Mouse (Mus musculus) G1E (cell line): ENCODE data around the gene Sars2. TPM values are rescaled to one million over a fixed set of nuclear protein-coding genes. Genes with fewer than 3 reads are reported as not detected.
"Not testable (repeated sequence)": the region's sequence is repeated elsewhere in the genome, so short reads cannot be mapped to it uniquely, and the experiment has no call there.

ENCODE experiments used
- ATAC-seq: 2 replicates; pipeline ENCODE4 v1.8.0; 2016; ENCODE audit warnings: mild to moderate bottlenecking; ENCODE audit not compliant: insufficient number of reproducible peaks, poor library complexity, low FRiP score, severe bottlenecking; ENCODE audit errors: extremely low read depth
- DNase-seq: peaks from one replicate; pipeline ENCODE4 v3.0.0; 2012; ENCODE audit warnings: low spot score
- H3K27me3 ChIP-seq: 2 replicates; pipeline ENCODE4 v1.6.1; 2012; ENCODE audit warnings: mild to moderate bottlenecking, low read length, inconsistent platforms; ENCODE audit not compliant: insufficient read depth
- H3K36me3 ChIP-seq: replicated peaks from 2 replicates; pipeline ENCODE3; 2012; ENCODE audit warnings: mild to moderate bottlenecking, inconsistent platforms
- H3K4me1 ChIP-seq: 2 replicates; pipeline ENCODE4 v1.6.1; 2012; ENCODE audit warnings: low read depth, low read length, inconsistent platforms, mixed read lengths; ENCODE audit not compliant: insufficient read depth
- H3K4me3 ChIP-seq: 2 replicates; pipeline ENCODE4 v1.5.1; 2012; ENCODE audit warnings: low read depth, mild to moderate bottlenecking, inconsistent platforms, low read length, moderate library complexity, mixed read lengths
- H3K9me3 ChIP-seq: replicated peaks from 2 replicates; pipeline ENCODE4 v1.6.1; 2012; ENCODE audit warnings: inconsistent platforms
- CTCF ChIP-seq: IDR thresholded peaks from 2 replicates; pipeline ENCODE4 v1.5.1; 2012; ENCODE audit warnings: low read depth, low read length, inconsistent platforms, mixed read lengths
- GATA1 ChIP-seq: IDR thresholded peaks from 2 replicates; pipeline ENCODE4 v1.6.1; 2012; ENCODE audit warnings: borderline replicate concordance, low read length, inconsistent platforms, mixed read lengths
- GATA2 ChIP-seq: IDR thresholded peaks from 2 replicates; pipeline ENCODE4 v1.6.1; 2012; ENCODE audit warnings: low read depth, low read length, inconsistent platforms, borderline replicate concordance
- POLR2AphosphoS5 ChIP-seq: IDR thresholded peaks from 2 replicates; pipeline ENCODE4 v1.6.1; 2012; ENCODE audit warnings: low read depth, low read length, inconsistent platforms; ENCODE audit not compliant: insufficient replicate concordance
- TAL1 ChIP-seq: conservative IDR thresholded peaks from 2 replicates; pipeline ENCODE4 v1.6.1; 2012; ENCODE audit warnings: low read depth, low read length, inconsistent platforms, mixed read lengths
- polyA plus RNA-seq: library from polyadenylated mRNA; stranded (reverse); fragments of >175 nt; gene quantifications from 2 replicates; pipeline ENCODE4 v1.2.3, GENCODE M21; 2012
- total RNA-seq, 2 experiments: library from RNA; stranded (forward) in 1 of 2; stranded (reverse) in 1 of 2; fragments of 200-1000 nt in 1 of 2; fragments of >200 nt in 1 of 2; fragmentation: Nextera tagmentation in 1 of 2; gene quantifications; 2 replicates each; pipeline ENCODE4 v1.2.3; 2014 to 2017

Sars2 gene
- total and polyA plus RNA-seq, 3 experiments: 9.1 to 41.5 (median 10.1) TPM

DNA sequence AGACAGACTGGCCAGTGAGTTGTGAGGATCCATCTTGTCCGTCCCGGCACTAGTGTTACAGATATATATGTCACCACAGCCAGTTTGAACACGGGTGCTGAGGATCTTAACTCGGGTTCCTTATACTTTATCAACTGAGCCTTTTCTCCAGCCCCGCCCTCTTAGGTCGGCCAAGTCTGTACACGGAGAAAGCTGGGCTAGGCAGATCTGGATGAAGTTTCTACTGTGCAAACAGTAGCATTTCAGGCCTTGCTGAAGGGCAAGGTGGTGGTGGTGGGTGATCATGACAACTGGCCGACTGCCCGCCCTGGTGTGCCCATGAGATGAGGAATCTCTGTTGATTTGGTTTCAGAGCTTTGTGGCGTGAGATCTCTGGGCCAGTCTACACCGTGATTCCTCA is 44.5 kb upstream of the Sars2 start:
- Histone ChIP-seq H3K9me3 (peaks cover 8% of the 10 kb centered on the region), H3K4me1 (peaks cover 4% of the 10 kb centered on the region; the same call in 1 of the 2 replicates), H3K27me3 (peaks cover 8% of the 10 kb centered on the region; the same call in 1 of the 2 replicates), H3K36me3 (no peaks in the 10 kb centered on the region), H3K4me3 (no peak overlapping the region)
- DNase-seq (no peak), ATAC-seq (no peak)
- TF ChIP-seq POLR2AphosphoS5: no peak
- TF ChIP-seq GATA2: no peak
- no peak for TF ChIP-seq TAL1
- TF ChIP-seq CTCF: no peak

DNA sequence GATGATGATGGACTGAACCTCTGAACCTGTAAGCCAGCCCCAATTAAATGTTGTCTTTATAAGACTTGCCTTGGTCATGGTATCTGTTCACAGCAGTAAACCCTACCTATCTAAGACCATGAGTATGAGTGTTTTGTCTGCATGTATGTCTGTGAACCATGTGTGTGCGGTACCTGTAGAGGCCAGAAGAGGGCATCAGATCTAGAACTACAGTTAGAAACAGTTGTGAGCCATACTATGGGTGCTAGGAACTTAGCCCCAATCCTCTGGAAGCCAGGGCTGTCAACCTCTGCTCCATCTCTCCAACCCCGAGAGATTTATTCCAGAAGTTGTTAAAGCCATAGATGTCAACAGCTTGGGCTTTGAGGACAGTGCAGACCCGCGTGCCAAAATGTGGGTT is 41.5 kb upstream of the Sars2 start:
- H3K4me1 ChIP-seq: no peaks in the 10 kb centered on the region
- TF ChIP-seq GATA2 (no peak), GATA1 (no peak), POLR2AphosphoS5 (no peak), CTCF (no peak), TAL1 (no peak)
- DNase-seq (no peak), ATAC-seq (no peak)
- H3K9me3 ChIP-seq: peaks cover 2% of the 10 kb centered on the region; the same call in 1 of the 2 replicates
- no peaks in the 10 kb centered on the region for H3K27me3 ChIP-seq
- H3K4me3 ChIP-seq: no peak overlapping the region
- H3K36me3 ChIP-seq: no peaks in the 10 kb centered on the region

DNA sequence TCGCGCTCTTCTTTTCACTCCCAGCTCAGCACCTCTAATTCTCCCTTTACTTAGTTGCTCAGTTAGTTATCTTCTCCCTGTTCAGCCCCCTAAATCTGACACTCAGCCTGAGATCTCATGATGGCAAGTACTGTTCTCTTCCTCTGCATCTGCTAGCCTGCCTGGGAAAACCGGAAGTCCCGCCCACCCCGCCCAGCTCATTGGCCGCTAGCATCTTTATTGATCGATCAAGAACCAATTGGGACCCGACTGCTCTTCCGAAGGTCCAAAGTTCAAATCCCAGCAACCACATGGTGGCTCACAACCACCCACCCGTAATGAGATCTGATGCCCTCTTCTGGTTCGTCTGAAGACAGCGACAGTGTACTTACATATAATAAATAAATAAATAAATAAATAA is 40.5 kb upstream of the Sars2 start:
- DNase-seq, H3K4me3 ChIP-seq, H3K9me3 ChIP-seq, ATAC-seq, H3K36me3 ChIP-seq, H3K4me1 ChIP-seq, H3K27me3 ChIP-seq: not testable (repeated sequence)

DNA sequence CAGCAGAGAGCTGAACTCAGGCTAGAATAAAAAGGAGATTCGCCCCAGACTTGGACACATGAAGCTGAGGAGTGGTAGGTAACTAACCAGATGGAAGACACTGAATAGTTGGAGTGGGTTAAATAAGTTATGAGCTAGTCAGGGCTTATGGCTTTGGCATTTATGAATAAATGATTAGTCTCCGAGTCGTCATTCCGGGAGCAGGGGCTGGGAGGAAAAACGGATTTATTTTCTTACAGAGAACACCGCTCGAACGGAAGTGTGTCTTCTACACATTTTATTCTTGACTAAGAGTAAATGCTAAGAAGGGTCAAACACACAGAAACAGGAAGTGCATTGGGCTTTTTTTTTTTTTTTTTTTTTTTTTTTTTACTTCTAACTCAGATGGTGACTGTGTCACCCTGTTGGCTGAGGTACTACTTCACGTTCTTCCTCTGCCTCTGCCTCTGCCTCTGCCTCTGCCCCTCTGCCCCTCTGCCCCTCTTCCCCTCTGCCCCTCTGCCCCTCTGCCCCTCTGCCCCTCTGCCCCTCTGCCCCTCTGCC is 39.1 kb upstream of the Sars2 start:
- Histone ChIP-seq H3K36me3 (no peaks in the 10 kb centered on the region), H3K4me1 (no peaks in the 10 kb centered on the region; the same call in 1 of the 2 replicates), H3K27me3 (no peaks in the 10 kb centered on the region), H3K9me3 (peaks cover 2% of the 10 kb centered on the region), H3K4me3 (no peak overlapping the region)
- no peak for ATAC-seq
- TF ChIP-seq GATA1: no peak
- no peak for TF ChIP-seq CTCF
- no peak for TF ChIP-seq POLR2AphosphoS5
- no peak for TF ChIP-seq TAL1
- TF ChIP-seq GATA2: no peak
- DNase-seq: no peak

DNA sequence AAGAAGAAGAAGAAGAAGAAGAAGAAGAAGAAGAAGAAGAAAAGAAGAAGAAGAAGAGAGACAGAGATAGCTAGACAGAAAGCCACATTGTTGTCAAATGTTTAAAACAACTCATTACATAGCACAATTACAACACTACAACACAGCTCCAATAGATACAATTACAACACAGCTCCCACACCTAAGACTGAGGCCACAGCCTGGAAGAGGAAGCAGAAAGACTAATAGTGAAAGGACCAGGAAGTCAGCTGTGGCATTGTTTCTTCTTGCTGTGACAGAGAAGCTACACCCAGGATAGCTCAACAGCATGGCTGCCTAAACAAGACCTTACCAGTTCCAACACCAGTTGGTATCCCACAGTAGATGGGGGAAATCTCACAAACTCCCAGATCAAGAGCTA is 32.3 kb upstream of the Sars2 start:
- TF ChIP-seq POLR2AphosphoS5 (no peak), CTCF (no peak), GATA1 (no peak), TAL1 (no peak), GATA2 (no peak)
- Histone ChIP-seq H3K9me3 (no peaks in the 10 kb centered on the region; the same call in 1 of the 2 replicates), H3K4me3 (no peak overlapping the region), H3K4me1 (no peaks in the 10 kb centered on the region; the same call in 1 of the 2 replicates), H3K36me3 (no peaks in the 10 kb centered on the region), H3K27me3 (no peaks in the 10 kb centered on the region)
- no peak for DNase-seq
- ATAC-seq: no peak

DNA sequence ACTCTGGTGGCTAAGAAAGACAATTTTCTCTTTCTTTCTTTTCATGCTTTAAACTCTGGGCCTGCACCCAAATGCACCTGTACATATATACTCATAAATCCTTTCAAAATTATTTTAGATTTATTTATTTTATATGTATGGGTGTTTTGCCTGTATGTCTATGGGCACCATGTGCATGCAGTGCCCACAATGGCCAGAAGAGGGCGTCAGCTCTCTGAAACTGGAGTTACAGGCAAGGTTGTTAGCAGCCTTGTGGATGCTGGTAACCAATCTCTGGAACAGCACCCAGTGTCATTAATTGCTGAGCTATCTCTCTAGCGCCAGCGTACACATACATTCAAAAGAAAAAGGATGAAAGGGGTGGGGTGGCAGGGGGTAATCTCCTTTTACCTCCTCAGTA is 30.8 kb upstream of the Sars2 start:
- no peaks in the 10 kb centered on the region; the same call in 1 of the 2 replicates for H3K4me1 ChIP-seq
- DNase-seq (no peak), ATAC-seq (no peak)
- no peak overlapping the region for H3K4me3 ChIP-seq
- no peaks in the 10 kb centered on the region; the same call in 1 of the 2 replicates for H3K9me3 ChIP-seq
- TF ChIP-seq CTCF (peak; percentile 43; the same call in 1 of the 2 replicates), TAL1 (no peak), GATA1 (no peak)
- H3K36me3 ChIP-seq: no peaks in the 10 kb centered on the region
- H3K27me3 ChIP-seq: no peaks in the 10 kb centered on the region

DNA sequence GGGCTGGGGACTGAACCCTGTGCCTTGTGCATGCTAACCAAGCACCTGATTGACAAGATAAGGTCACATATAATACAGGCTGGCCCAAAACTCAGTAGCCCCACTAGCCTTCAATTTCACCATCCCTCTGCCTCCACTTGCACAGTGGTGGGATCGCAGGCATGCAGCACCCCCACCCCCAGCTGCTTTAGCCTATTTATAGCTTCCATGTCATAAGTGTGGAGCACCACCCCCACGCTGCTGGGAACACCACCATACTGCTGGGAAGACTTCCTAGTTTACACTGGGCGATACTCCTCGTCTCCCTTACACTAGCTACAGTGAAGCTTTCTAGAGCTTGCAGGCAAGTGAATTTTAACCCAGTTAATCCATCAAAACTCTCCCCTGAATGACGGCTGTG is 27.1 kb upstream of the Sars2 start:
- ATAC-seq: no peak

More for the DNA sequence above, 27.1 kb upstream of the Sars2 start:
- Histone ChIP-seq H3K9me3 (no peaks in the 10 kb centered on the region), H3K36me3 (no peaks in the 10 kb centered on the region), H3K4me1 (no peaks in the 10 kb centered on the region), H3K27me3 (no peaks in the 10 kb centered on the region; the same call in 1 of the 2 replicates), H3K4me3 (no peak overlapping the region)
- TF ChIP-seq TAL1 (no peak), GATA2 (no peak), POLR2AphosphoS5 (no peak), CTCF (no peak), GATA1 (no peak)
- DNase-seq: no peak
